Mouse (Mus musculus) midbrain, postnatal 0 days (tissue): ENCODE data around the gene Gsdme. TPM values are rescaled to one million over a fixed set of nuclear protein-coding genes. Genes with fewer than 3 reads are reported as not detected.
A peak's percentile ranks its signal among the peaks of the same experiment; 100 is the strongest.

Source experiments
- ATAC-seq: fragments of 200-750 bp; cut with Nextera tagmentation; 2 replicates; pipeline ENCODE4 v1.8.0; 2017; ENCODE audit warnings: moderate number of reproducible peaks, mild to moderate bottlenecking, moderate TSS enrichment, moderate library complexity; ENCODE audit not compliant: low FRiP score
- DNase-seq: peaks from one replicate; pipeline ENCODE4 v3.0.0-alpha.2; 2015; ENCODE audit warnings: low spot score
- H3K27ac ChIP-seq: fragments of 300-500 bp; sonication (generic); 2 replicates; pipeline ENCODE4 v1.5.1; 2014; ENCODE audit warnings: low read depth, mild to moderate bottlenecking, low read length, mixed read lengths
- H3K27me3 ChIP-seq: fragments of 300-500 bp; sonication (generic); 2 replicates; pipeline ENCODE4 v1.6.1; 2014; ENCODE audit warnings: low read length, control low read depth, mixed read lengths; ENCODE audit not compliant: insufficient read depth
- H3K36me3 ChIP-seq: fragments of 300-500 bp; sonication (generic); 2 replicates; pipeline ENCODE4 v1.6.1; 2014; ENCODE audit warnings: low read length, control low read depth, mixed read lengths; ENCODE audit not compliant: insufficient read depth
- H3K4me1 ChIP-seq: fragments of 300-500 bp; sonication (generic); 2 replicates; pipeline ENCODE4 v1.6.1; 2014; ENCODE audit warnings: mild to moderate bottlenecking, control low read depth, antibody characterized with exemption, low read length, mixed read lengths; ENCODE audit not compliant: insufficient read depth
- H3K4me2 ChIP-seq: fragments of 300-500 bp; sonication (generic); 2 replicates; pipeline ENCODE4 v1.6.1; 2014; ENCODE audit warnings: low read depth, mild to moderate bottlenecking, low read length, mixed read lengths; ENCODE audit not compliant: poor library complexity, severe bottlenecking
- H3K4me3 ChIP-seq: fragments of 300-500 bp; sonication (generic); 2 replicates; pipeline ENCODE4 v1.5.1; 2014; ENCODE audit warnings: low read depth, mild to moderate bottlenecking, low read length, moderate library complexity
- H3K9ac ChIP-seq: fragments of 300-500 bp; sonication (generic); replicated peaks from 2 replicates; pipeline ENCODE4 v1.6.1; 2014; ENCODE audit warnings: mild to moderate bottlenecking, low read length, moderate library complexity, mixed read lengths; ENCODE audit not compliant: poor library complexity, severe bottlenecking
- H3K9me3 ChIP-seq: fragments of 300-500 bp; sonication (generic); 2 replicates; pipeline ENCODE4 v1.6.1; 2016; ENCODE audit warnings: low read length, control low read depth
- CTCF ChIP-seq: IDR thresholded peaks from 2 replicates; pipeline ENCODE4 v1.5.1; 2016; ENCODE audit warnings: antibody characterized with exemption, mild to moderate bottlenecking
- WGBS: fragments of 180-500 bp; shearing (Covaris S2); extraction: QIAGEN DNeasy Blood & Tissue Kit; methylation state at CpG from one replicate; pipeline ENCODE4 v1.1.7; 2014; 5-methylcytosine and 5-hydroxymethylcytosine counted together
- polyA plus RNA-seq: library from polyadenylated mRNA; unstranded; fragments of >200 nt; fragmentation: Nextera tagmentation; extraction: Ambion mirVana; gene quantifications from 2 replicates; pipeline ENCODE4 v1.2.1, GENCODE M21; 2015
- total RNA-seq: library from RNA; depleted of rRNA; stranded (reverse); fragments of >200 nt; gene quantifications from 2 replicates; pipeline ENCODE4 v1.2.3, GENCODE M21; 2014

Gsdme gene
- total and polyA plus RNA-seq, 2 experiments from 2014 or later, result 22.7 to 88.6 TPM

DNA sequence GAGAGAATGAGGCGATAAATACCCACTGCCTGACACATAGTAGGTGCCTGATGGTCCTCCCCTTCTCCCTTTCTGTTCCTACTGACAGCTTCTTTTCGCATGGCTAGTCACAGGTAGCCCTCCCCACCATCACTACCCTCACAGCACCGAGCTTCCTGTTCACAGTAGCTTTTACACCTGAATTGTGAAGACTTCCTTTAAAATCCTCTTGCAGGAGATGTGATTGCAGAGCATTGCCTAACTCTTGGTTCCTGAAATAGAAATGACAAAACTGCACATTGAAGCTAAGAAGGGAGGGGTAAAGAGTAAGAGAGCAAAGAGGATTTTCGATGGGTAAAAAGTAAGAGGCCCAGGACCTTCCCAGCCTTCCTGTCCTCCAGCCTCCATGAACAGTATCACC, 18.7 kb downstream of the Gsdme start:
- 89% methylated on average over 4 of the region's 4 CpGs for WGBS
- ATAC-seq (no peak), DNase-seq (no peak)
- Histone ChIP-seq H3K36me3 (no peaks in the 10 kb centered on the region), H3K4me3 (no peak overlapping the region), H3K4me1 (no peaks in the 10 kb centered on the region), H3K27me3 (no peaks in the 10 kb centered on the region), H3K9me3 (no peaks in the 10 kb centered on the region), H3K27ac (no peak overlapping the region), H3K9ac (no peak overlapping the region), H3K4me2 (no peak overlapping the region)
- no peak for TF ChIP-seq CTCF

DNA sequence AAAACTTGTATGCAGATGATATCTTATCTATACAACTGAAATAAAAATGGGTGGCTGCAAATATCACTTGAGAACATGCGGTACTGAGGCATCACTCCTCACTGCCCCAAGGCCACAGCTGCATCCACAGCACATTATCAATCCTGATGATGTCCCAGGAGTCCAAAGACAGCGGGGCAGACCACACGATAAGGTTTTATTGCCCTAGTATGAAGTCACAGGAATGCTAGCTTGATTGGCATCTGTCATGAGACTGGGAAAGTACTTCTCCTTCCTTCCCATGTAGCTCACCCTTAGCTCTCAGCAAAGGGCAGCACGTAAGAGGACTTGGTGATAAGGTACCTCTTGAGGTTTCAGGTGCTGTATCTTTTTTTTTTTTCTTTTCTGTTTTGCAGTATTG, 19.5 kb downstream of the Gsdme start:
- 69% methylated on average over 4 of the region's 4 CpGs for WGBS
- TF ChIP-seq CTCF, result no peak

DNA sequence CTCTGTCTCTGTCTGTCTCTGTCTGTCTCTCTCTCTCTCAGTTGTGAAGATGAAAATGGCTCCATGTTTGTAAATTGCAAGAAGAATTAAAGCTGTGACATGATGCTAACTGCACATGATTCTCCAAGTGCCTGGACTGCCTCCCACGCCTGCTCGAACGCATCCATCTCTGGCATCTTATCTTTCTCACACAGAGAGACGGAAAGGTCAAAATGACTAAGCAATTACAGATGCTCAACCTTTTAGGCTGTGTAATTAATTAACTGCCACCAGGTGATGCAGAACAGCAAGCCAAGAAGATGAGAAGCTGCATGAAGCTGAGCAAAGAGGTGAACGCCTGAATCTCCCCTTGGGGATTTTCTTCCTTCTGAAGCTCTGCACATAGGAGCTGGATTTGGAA, 23.2 kb downstream of the Gsdme start:
- H3K4me2 ChIP-seq, result no peak overlapping the region
- WGBS, result 81% methylated on average over 5 of the region's 5 CpGs
- no peak overlapping the region for H3K27ac ChIP-seq
- no peaks in the 10 kb centered on the region for H3K9me3 ChIP-seq
- TF ChIP-seq CTCF, result no peak
- ATAC-seq (no peak), DNase-seq (peak; percentile 19)
- H3K4me3 ChIP-seq, result no peak overlapping the region
- H3K27me3 ChIP-seq, result no peaks in the 10 kb centered on the region
- no peaks in the 10 kb centered on the region for H3K4me1 ChIP-seq
- no peak overlapping the region for H3K9ac ChIP-seq
- no peaks in the 10 kb centered on the region; the same call in 1 of the 2 replicates for H3K36me3 ChIP-seq

More for the DNA sequence above, 19.5 kb downstream of the Gsdme start:
- no peak overlapping the region for H3K27ac ChIP-seq
- no peaks in the 10 kb centered on the region for H3K27me3 ChIP-seq
- no peaks in the 10 kb centered on the region for H3K36me3 ChIP-seq
- DNase-seq (no peak), ATAC-seq (no peak)
- H3K9ac ChIP-seq, result no peak overlapping the region
- no peak overlapping the region for H3K4me2 ChIP-seq
- H3K4me3 ChIP-seq, result no peak overlapping the region
- no peaks in the 10 kb centered on the region for H3K4me1 ChIP-seq
- no peaks in the 10 kb centered on the region for H3K9me3 ChIP-seq

DNA sequence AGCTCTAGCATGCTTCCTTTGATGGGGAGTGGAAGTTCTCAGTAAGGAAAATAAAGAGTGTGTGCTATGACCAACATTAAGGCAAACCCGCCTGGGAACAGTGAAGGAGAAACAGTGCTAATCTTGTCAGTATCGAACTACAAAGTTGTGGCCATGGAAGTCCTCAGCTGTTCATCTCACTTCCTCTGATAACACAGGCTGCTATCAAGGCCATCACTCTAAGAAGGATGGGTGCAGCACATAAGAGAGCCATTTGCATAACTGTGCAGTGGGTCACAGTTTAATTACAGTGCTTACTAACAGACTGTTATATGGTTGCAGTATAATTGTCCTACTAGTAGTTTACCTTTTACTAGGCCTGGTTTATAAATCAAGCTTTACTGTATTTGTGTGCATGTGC, 23.8 kb downstream of the Gsdme start:
- no peak overlapping the region for H3K4me3 ChIP-seq
- H3K4me2 ChIP-seq, result no peak overlapping the region
- DNase-seq (no peak), ATAC-seq (no peak)
- H3K27ac ChIP-seq, result no peak overlapping the region
- no peaks in the 10 kb centered on the region for H3K9me3 ChIP-seq
- WGBS, result 95% methylated on average over 2 of the region's 2 CpGs
- H3K27me3 ChIP-seq, result no peaks in the 10 kb centered on the region
- H3K9ac ChIP-seq, result no peak overlapping the region
- H3K36me3 ChIP-seq, result no peaks in the 10 kb centered on the region; the same call in 1 of the 2 replicates
- H3K4me1 ChIP-seq, result no peaks in the 10 kb centered on the region
- TF ChIP-seq CTCF, result no peak

DNA sequence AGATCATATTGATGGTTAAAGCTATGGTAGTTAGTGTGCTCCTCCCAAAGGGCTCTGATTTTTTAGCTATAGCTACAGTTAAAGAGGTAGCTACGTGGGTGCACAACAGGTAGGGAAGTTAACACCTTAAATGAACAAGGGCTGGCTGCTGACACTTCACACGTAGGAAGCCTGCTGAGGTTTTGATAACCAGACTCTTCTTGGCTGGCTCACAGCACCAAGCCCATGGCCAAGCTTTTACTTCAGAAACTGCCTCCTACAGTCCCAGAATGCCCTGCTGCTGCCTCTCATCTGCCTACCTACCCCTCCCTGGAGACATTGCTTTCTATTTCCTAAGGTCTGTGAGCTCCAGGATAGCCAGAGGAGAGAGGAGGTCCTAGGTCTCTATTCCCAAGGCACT, 25.7 kb downstream of the Gsdme start:
- no peak for TF ChIP-seq CTCF
- 82% methylated on average over 2 of the region's 2 CpGs for whole genome bisulfite sequencing
- Histone ChIP-seq H3K4me3 (no peak overlapping the region), H3K4me2 (no peak overlapping the region), H3K36me3 (peaks cover 2% of the 10 kb centered on the region; the same call in 1 of the 2 replicates), H3K9me3 (no peaks in the 10 kb centered on the region), H3K27ac (no peak overlapping the region), H3K9ac (no peak overlapping the region), H3K4me1 (no peaks in the 10 kb centered on the region), H3K27me3 (no peaks in the 10 kb centered on the region)
- ATAC-seq (no peak), DNase-seq (no peak)

DNA sequence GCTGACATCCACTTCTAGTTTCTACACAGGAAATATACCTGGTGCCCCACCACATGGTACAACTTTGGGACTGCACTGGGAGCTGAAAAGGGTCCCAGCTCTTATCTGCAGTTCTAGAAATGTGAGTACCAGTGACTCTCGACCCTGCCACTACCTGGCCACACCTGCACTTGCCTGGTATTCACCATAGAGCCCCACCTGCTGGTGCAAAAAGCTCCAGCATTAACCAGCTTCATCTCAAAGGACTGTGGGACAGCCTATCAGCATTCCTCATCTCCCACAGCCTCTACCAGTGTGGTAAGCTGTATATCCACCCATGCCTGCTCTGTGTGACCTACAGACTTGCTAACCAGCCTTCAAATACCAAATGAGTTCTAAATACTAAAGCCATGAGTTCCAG, 30.7 kb downstream of the Gsdme start:
- H3K4me2 ChIP-seq, result no peak overlapping the region

More for the DNA sequence above, 30.7 kb downstream of the Gsdme start:
- no peak for TF ChIP-seq CTCF
- DNase-seq (no peak), ATAC-seq (no peak)
- Histone ChIP-seq H3K27ac (no peak overlapping the region), H3K9ac (no peak overlapping the region), H3K4me3 (no peak overlapping the region), H3K9me3 (no peaks in the 10 kb centered on the region), H3K4me1 (no peaks in the 10 kb centered on the region), H3K36me3 (peaks cover 9% of the 10 kb centered on the region), H3K27me3 (no peaks in the 10 kb centered on the region)
- WGBS, result 62% methylated on average over 1 of the region's 1 CpGs
